Mouse (Mus musculus): ENCODE results near the gene Rasip1.

The Rasip1 gene

DNA sequence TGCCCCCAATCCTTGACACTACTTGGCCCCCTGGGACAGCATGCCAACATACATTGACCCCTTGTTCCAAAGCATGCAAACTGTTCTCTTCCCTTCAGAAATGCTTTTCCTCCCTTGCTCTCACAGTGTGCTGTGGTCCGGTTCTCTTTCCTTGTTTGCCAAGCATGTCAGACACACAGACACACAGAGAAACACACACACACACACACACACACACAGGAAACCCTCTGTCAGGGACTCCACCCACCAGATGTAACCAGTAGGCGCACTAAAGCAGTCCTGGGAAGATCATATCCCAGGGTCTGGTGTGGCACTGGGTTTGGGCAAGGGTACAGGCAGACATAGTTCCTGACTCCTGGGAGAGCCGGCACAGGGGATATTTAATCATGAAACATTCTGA is 59.6 kb downstream of the Rasip1 start:
- no peak for DNase-seq (ENCODE audit: low spot score)

All from testis, postnatal 10 days (tissue).